Mouse (Mus musculus) thymus, adult 18-20 months (tissue): ENCODE measurements at regions not wholly inside any gene's neighbourhood (a gene's known extent, or its start where the extent isn't known, plus 50 kb on each side); places are given as distances from the start of the nearest gene placed in this dataset.

Experiments
- DNase-seq, 2 experiments: peaks; one replicate each; pipeline ENCODE4 v3.0.0; 2022; ENCODE audit warnings: mixed read lengths in 2 of 2

GRCm38 (mm10) chr7:75923951-75924467, 75.9 kb downstream of the Klhl25 start:
- DNase-seq, result no peak

GRCm38 (mm10) chr7:75927537-75927936, 79.4 kb downstream of the Klhl25 start:
- DNase-seq, result no peak

- DNase-seq, result no peak
These were observed 95.7 kb downstream of the Klhl25 start for GRCm38 (mm10) chr7:75943844-75944243.

- DNase-seq, result no peak
These were observed 107.6 kb downstream of the Klhl25 start for GRCm38 (mm10) chr7:75955671-75956070.

GRCm38 (mm10) chr7:75957366-75957765, 109.3 kb downstream of the Klhl25 start:
- no peak for DNase-seq

GRCm38 (mm10) chr7:75959903-75960620, 112.0 kb downstream of the Klhl25 start:
- no peak for DNase-seq

GRCm38 (mm10) chr7:75968177-75968576, 120.1 kb downstream of the Klhl25 start:
- DNase-seq, result no peak

GRCm38 (mm10) chr7:75970914-75971313, 122.8 kb downstream of the Klhl25 start:
- DNase-seq, result no peak

GRCm38 (mm10) chr7:75971706-75972105, 123.6 kb downstream of the Klhl25 start:
- DNase-seq, result no peak

- no peak for DNase-seq
These were observed 133.4 kb downstream of the Klhl25 start for GRCm38 (mm10) chr7:75981560-75981959.

GRCm38 (mm10) chr7:75983029-75983808, 135.1 kb downstream of the Klhl25 start:
- DNase-seq, result no peak

GRCm38 (mm10) chr7:75983809-75984171, 135.7 kb downstream of the Klhl25 start:
- no peak for DNase-seq

- DNase-seq, result no peak
These were observed 150.7 kb downstream of the Klhl25 start for GRCm38 (mm10) chr7:75998853-75999252.

GRCm38 (mm10) chr7:75999324-75999907, 151.3 kb downstream of the Klhl25 start:
- DNase-seq, result no peak

- no peak for DNase-seq
These were observed 152.9 kb downstream of the Klhl25 start for GRCm38 (mm10) chr7:76001012-76001411.

GRCm38 (mm10) chr7:76008226-76008625, 160.1 kb downstream of the Klhl25 start:
- DNase-seq, result no peak

- peak in 1 of 2 experiments; percentile 33 for DNase-seq
These were observed 181.9 kb upstream of the Agbl1 start for GRCm38 (mm10) chr7:76047743-76048142.

GRCm38 (mm10) chr7:76049342-76049741, 180.3 kb upstream of the Agbl1 start:
- DNase-seq, result no peak

GRCm38 (mm10) chr7:76053843-76054242, 175.8 kb upstream of the Agbl1 start:
- no peak for DNase-seq

GRCm38 (mm10) chr7:76099149-76099548, 130.5 kb upstream of the Agbl1 start:
- DNase-seq, result no peak

GRCm38 (mm10) chr7:76121242-76121844, 108.3 kb upstream of the Agbl1 start:
- no peak for DNase-seq

- no peak for DNase-seq
These were observed 102.0 kb upstream of the Agbl1 start for GRCm38 (mm10) chr7:76127641-76128111.

GRCm38 (mm10) chr7:76142455-76142854, 87.2 kb upstream of the Agbl1 start:
- DNase-seq, result no peak
